Mouse (Mus musculus) granulocyte monocyte progenitor cell, adult 5-6 weeks (primary cell): ENCODE data around the gene Tepsin. TPM values are rescaled to one million over a fixed set of nuclear protein-coding genes. Genes with fewer than 3 reads are reported as not detected.

Source experiments
- ATAC-seq: replicated peaks from 2 replicates; pipeline ENCODE4 v1.8.0; 2016; ENCODE audit warnings: mild to moderate bottlenecking, moderate TSS enrichment, inconsistent platforms; ENCODE audit not compliant: poor library complexity, severe bottlenecking
- total RNA-seq, 2 experiments: library from RNA; stranded (forward) in 1 of 2; stranded (reverse) in 1 of 2; fragments of 200-712, 200-1000 nt in 1 of 2; fragments of >200 nt in 1 of 2; fragmentation: Nextera tagmentation in 1 of 2; gene quantifications; 2 replicates each; pipeline ENCODE4 v1.2.3; 2014 to 2017

Tepsin gene
- total RNA-seq, 2 experiments from 2014 or later = 7.5 to 22.2 TPM

DNA sequence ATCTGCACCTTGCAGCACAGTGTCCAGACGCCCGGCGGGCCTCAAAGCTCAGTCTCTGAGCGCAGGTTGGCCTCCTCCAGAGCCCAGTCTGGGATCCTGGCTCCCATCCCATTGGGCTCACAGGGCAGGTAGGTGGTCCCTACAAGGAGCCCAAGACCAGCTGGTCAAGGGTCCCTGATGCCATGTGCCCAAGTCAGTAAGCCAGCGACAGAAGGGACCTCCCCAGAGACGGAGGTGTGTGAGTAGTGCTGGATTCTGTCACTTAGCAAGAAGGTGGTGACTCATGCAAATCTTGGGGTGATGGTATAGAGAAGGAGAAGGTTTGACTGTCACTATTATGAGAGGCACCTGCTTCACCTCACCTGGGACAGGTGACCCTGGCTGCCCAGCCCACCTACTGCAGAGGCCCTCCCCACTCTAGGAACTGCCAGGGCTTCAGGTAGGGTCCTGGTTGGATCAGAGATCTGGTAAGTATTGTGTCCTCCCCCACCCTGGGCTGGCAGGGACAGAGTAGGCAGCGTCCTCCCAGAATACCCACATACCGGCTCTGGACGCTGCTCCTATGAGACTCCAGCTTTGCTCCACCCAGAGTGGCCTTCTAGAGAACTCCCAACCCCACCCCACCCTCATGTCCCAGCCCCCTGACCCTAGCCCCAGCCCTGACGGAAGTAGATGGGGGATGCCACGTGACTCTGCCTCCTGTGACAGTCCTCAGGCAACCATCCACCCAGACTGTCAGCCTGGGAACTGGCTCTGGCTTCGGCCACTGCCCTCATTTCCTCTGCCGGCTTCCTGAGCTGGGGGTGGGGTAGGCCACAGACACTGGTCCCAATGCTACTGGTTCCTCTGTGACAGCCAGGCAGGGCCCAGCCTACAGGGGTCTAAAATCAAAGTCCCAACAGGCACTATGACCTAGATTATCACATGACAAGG, 57.1 kb downstream of the Tepsin start:
- ATAC-seq = peak; percentile 73

Other genes starting within 250 kb of the Tepsin start
- gene Chmp6, start 185.3 kb downstream of the Tepsin start, total RNA-seq (2014; fragmentation: Nextera tagmentation) = 15.9 and 18.0 TPM in 2 replicates
- gene Chmp6, start 185.3 kb downstream of the Tepsin start, total RNA-seq (2017) = 60.8 and 73.0 TPM in 2 replicates
- gene Baiap2, start 156.0 kb downstream of the Tepsin start, total RNA-seq (2014; fragmentation: Nextera tagmentation) = 8.0 and 10.6 TPM in 2 replicates
- gene Baiap2, start 156.0 kb downstream of the Tepsin start, total RNA-seq (2017) = 5.9 and 23.5 TPM in 2 replicates
- gene Aatk, start 51.6 kb downstream of the Tepsin start, total RNA-seq (2014; fragmentation: Nextera tagmentation) = 8.3 and 15.1 TPM in 2 replicates
- gene Aatk, start 51.6 kb downstream of the Tepsin start, total RNA-seq (2017) = 5.2 and 8.3 TPM in 2 replicates
- 8.3 and 14.9 TPM in 2 replicates for gene Cep131, start 11.9 kb downstream of the Tepsin start, total RNA-seq (2014; fragmentation: Nextera tagmentation)
- gene Cep131, start 11.9 kb downstream of the Tepsin start, total RNA-seq (2017) = 11.3 and 23.8 TPM in 2 replicates
- gene Ndufaf8, start 197 bp upstream of the Tepsin start, total RNA-seq (2014; fragmentation: Nextera tagmentation) = 37.0 and 64.8 TPM in 2 replicates
- gene Ndufaf8, start 197 bp upstream of the Tepsin start, total RNA-seq (2017) = 30.2 and 31.6 TPM in 2 replicates
- gene Slc38a10, start 52.6 kb upstream of the Tepsin start, total RNA-seq (2014; fragmentation: Nextera tagmentation) = 58.8 and 62.4 TPM in 2 replicates
- gene Slc38a10, start 52.6 kb upstream of the Tepsin start, total RNA-seq (2017) = 43.5 and 51.5 TPM in 2 replicates
- 22.5 and 22.9 TPM in 2 replicates for gene Bahcc1, start 134.2 kb upstream of the Tepsin start, total RNA-seq (2014; fragmentation: Nextera tagmentation)
- 4.7 and 5.9 TPM in 2 replicates for gene Bahcc1, start 134.2 kb upstream of the Tepsin start, total RNA-seq (2017)
- 1,412 and 1,653 TPM in 2 replicates for gene Actg1, start 249.8 kb upstream of the Tepsin start, total RNA-seq (2014; fragmentation: Nextera tagmentation)
- 733 and 780 TPM in 2 replicates for gene Actg1, start 249.8 kb upstream of the Tepsin start, total RNA-seq (2017)